Mouse (Mus musculus) c-Kit-positive CD71-positive TER-119-positive erythroid progenitor cells, embryonic 14.5 days (primary cell): ENCODE measurements around the gene Arl14.

Source experiments
- DNase-seq: peaks from one replicate; pipeline ENCODE4 v3.0.0-alpha.2; 2013; ENCODE audit warnings: low spot score

Arl14 gene

GRCm38 (mm10) chr3:69221806-69222501 is at the start of gene Arl14:
TSS of gene Arl14 (plus strand) at chr3:69222419.
- no peak for DNase-seq

DNA sequence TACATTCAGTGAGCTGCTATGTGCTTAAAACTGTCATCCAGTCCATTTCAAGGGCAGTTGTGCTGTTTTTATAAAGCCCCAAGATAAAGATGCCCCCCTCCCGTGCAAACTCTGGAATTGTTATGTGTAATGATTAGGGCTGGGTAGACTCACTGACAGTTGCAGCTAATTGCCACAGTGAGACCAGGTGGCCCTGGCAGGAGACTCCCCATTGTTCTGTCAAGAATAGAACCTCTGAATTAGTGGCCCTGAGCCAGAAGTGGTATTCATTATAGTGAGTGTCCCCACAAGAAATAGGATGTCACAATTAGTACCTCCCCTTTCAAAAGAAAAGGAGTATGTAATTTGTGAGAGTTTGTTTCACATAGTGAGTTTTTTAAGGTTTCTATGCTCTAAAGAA is 47.0 kb upstream of the Arl14 start:
- DNase-seq: no peak

- DNase-seq: no peak
Measured at GRCm38 (mm10) chr3:69177168-69177797, 44.9 kb upstream of the Arl14 start.

DNA sequence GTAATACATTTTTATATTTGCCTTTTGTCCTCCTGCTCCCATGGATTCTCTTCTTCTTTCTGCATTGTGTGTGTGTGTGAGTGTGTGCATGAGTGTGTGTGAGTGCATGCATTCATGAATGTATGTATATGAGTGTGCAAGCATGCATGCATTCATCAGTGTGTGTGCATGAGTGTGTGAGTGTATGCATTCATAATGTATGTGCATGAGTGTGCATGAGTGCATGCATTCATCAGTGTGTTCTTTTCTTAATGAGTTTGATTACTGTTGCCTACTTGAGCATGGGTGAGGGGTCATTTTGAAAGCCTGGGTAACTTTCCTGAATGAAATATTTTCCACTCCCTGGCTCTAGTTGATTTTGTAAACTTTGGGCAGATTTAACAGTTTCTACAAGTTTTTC is 44.3 kb upstream of the Arl14 start:
- DNase-seq: no peak

- no peak for DNase-seq
Measured at GRCm38 (mm10) chr3:69178365-69179004, 43.7 kb upstream of the Arl14 start.

GRCm38 (mm10) chr3:69181531-69181930 is 40.7 kb upstream of the Arl14 start:
- no peak for DNase-seq

DNA sequence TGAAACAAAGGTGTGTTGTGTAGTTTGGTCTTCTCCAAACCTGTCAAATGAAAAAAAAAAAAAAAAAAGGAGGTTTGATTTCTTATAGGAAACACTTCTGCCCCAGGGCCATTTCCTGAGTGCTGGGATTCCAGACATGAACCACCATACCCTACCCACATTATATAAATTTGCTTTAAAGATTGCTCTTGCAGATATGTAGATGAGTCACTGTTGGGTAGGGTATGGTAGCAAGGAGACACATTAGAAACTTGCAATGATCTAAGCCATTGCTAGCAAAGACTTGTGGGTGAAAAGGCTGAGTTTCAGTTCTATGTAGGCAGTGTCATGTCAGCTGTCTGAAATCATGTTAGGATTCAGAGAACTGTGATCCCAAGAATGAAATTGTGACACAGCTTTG is 40.0 kb upstream of the Arl14 start:
- DNase-seq: no peak

GRCm38 (mm10) chr3:69185244-69185643 is 37.0 kb upstream of the Arl14 start:
- no peak for DNase-seq

DNA sequence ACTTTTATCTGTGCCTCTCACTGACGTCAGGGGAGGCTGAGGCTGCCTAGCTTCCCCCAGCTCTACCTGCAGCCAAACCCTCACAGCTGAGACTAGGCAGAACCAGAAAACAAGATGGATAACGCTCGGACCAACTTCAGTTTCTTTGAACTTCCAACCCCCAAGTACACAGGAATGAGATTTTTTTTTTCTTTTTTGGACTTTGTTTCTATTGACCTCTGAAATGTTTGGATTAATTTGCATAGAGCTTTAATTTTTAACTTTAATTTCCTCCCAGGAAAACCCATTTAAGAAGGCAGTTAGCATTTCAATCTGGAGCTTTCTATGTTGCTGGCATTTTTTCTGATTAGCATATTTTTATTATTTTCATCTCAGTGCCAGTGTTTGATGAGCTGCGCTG is 36.2 kb upstream of the Arl14 start:
- DNase-seq: no peak

- DNase-seq: no peak
Measured at GRCm38 (mm10) chr3:69186643-69187042, 35.6 kb upstream of the Arl14 start.

DNA sequence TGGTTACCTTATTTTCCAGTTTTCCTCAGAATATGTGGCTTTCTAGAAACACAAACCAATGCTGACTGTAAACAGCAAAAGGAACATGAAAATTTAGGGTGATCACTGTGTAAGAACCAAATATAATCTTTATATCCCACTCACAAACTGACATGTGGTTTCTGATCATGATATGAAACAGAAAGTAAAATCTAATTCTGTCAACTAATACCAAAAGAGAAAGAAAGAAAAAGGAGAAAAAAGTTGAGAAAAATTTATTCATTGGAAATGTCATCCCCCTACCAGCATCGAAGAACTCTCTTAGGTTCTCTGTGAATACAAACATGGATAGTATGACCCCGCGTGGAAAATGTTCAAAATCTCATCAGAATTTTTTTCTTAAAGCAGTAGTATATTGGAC is 29.2 kb upstream of the Arl14 start:
- DNase-seq: no peak

- DNase-seq: no peak
Measured at GRCm38 (mm10) chr3:69194496-69194895, 27.7 kb upstream of the Arl14 start.

- DNase-seq: no peak
Measured at GRCm38 (mm10) chr3:69195251-69195650, 27.0 kb upstream of the Arl14 start.

DNA sequence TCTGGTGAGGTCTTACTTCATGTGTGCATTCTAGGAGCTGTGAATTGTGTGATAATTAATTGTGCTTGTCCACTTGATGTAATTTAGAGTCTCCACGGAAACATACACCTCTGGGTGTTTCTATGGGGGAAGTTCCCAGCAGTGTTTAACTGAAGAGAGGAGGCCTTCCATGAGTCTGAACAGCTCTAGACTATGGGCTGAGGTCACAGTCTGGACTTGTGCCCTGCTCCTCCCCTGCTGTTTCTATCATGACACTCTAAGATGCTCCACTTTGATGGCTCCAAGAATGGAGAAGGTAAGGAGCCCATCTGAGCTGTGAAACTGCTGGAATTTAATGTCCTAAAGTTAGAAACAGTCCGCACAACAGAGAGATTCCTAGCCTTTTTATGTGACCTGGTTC is 24.1 kb upstream of the Arl14 start:
- DNase-seq: no peak

GRCm38 (mm10) chr3:69200251-69200650 is 22.0 kb upstream of the Arl14 start:
- DNase-seq: no peak

DNA sequence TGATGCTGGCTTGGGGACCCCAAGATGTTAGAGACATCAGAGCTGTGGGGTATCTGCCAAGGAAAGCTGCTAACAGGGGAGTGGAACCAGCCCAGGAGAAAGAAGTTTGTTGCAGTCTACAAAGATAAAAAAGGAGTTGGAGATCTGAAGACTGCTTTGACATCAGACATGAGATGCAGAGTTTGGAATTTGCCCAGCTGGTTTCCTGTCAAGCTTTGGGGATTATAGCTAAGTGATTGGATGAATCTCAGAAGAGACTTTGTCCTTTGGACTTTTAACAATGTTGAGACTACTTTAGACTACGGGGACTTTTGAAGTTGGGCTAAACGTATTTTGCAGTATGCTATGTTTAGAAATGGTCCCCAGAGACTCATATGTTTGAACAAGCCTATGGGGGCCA is 21.0 kb upstream of the Arl14 start:
- DNase-seq: no peak

GRCm38 (mm10) chr3:69202876-69203275 is 19.3 kb upstream of the Arl14 start:
- no peak for DNase-seq

- peak; percentile 15 for DNase-seq
Measured at GRCm38 (mm10) chr3:69205266-69206054, 16.8 kb upstream of the Arl14 start.

- DNase-seq: no peak
Measured at GRCm38 (mm10) chr3:69206193-69206893, 15.9 kb upstream of the Arl14 start.

- no peak for DNase-seq
Measured at GRCm38 (mm10) chr3:69208441-69209309, 13.5 kb upstream of the Arl14 start.

DNA sequence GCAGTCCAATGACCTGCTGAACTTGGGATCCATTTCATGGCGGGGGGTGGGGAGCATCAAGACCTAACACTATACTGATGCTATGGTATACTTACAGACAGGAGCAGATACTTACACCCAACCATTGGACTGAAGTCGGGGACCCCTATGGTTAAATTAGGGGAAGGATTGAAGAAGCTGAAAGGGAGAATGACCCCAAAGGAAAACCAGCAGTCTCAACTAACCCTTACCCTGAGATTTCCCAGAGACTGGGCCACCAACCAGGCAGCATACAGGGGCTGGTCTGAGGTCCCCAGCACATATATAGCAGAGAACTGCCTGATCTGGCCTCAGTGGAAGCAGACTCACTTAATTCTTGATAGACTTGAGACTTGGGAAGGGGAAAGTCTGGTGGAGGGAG is 10.0 kb upstream of the Arl14 start:
- no peak for DNase-seq
